Mouse (Mus musculus) liver, adult 2 months (tissue): ENCODE results near the gene Tspan32.

Experiments
- CTCF ChIP-seq: fragments of 200-500 bp; IDR thresholded peaks from 2 replicates; pipeline ENCODE4 v1.5.1; 2011; ENCODE audit warnings: low read depth, low read length, control low read depth
- POLR2A ChIP-seq: fragments of 200-500 bp; IDR thresholded peaks from 2 replicates; pipeline ENCODE4 v1.6.1; 2011; ENCODE audit warnings: low read length, control low read depth; ENCODE audit not compliant: insufficient read depth; ENCODE audit errors: extremely low read depth

DNA sequence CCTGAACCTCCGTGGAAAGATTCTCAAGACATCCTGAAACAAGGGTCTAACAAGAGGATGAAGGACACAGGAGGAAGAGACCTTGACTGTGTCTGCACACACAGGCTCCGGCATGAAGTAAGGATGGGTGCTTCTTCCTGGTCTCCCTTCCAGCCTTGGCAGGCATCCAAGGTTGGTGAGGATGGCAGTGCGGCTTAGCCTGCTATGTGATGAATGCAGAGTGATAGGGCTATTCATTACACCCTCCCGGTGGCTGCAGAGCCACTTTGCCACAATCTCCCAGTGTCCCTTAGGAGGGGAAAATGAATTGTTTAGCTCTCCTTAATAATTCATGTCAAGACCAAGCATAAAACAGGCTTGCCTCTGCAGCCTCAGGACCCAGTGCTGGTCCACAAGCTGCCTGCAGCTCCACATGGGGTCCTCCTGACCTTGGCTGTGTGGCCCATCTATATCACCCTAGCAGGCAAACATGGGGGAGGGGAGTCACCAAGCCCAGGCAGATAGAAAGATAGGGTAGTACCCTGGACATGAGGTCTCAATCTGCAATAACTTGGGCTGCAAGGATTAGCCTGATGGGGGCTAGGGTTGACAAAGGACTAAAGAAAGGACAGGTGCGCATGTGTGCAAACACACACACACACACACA is 7.5 kb downstream of the Tspan32 start:
- TF ChIP-seq POLR2A: no peak
- no peak for TF ChIP-seq CTCF
